Mouse (Mus musculus) CD4-positive, CD25-positive, alpha-beta regulatory T cell, adult 4 months (primary cell): Measurements from ENCODE around the gene Ccdc51. TPM values are rescaled to one million over a fixed set of nuclear protein-coding genes. Genes with fewer than 3 reads are reported as not detected.

ENCODE experiments used
- ATAC-seq: one replicate; pipeline ENCODE4 v1.8.0; 2017
- polyA plus RNA-seq, 2 experiments: library from polyadenylated mRNA; unstranded; fragments of 100-300 nt; shearing (Covaris generic); gene quantifications; one replicate each; pipeline ENCODE4 v1.2.1; 2017

Ccdc51 gene
- polyA plus RNA-seq, 2 experiments from 2014 or later = 13.5 to 16.0 TPM

DNA sequence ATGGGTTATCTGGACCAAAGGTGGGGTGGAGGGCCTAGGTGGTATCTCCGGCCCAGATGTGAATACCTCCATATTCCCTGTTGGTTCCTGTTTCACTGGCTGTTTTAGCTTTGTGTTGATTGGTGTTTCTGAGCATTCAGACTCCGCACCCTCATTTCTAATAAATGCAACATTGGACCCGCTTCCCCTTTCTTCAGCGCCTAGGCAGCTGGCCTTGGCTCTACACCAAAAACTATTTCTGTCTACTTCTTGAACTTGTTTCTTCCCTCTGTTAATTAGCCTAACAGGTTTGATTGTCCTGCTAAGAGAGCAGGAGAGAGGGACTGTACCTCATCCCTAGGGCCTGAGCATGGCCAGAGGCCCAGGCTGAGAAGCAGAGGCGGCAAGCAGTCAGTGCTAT is 24.8 kb upstream of the Ccdc51 start:
- no peak for ATAC-seq

DNA sequence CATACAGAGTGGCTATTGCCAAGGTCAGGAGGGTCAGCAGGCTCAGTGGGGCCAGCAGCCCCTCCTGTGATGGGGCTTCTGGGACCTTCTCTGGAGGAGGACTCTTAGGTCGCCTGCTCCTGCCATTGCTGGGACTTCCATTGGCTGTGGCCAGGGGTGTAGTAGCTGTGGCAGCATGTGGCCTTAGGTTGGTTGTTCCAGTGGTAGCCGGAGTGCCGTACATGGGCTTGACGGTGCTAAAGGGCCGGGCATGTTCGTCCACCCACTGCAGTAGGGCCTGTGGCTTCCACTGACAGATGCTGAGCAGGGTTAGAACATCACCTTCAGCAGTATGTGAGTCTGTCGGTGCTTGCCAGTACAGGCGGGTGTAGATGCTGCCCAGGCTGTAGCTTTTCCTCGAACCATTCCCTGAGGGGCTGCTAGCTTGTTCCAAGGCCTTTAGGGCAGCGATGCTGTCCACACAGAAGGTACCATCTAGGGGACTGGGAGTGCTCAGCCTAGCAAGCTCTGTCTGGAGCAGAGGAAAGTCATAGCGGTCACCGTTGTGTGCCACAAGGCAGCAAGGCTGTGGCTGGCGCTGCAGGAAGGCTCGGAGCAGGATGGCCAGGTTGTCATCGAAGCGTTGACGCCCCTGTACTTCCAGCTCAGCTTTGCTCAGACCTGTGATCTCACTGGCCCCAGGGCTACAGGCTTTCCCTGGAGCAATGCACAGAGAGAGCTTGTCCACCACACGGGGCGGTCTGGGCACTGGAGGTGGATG is 24.1 kb upstream of the Ccdc51 start:
- no peak for ATAC-seq

DNA sequence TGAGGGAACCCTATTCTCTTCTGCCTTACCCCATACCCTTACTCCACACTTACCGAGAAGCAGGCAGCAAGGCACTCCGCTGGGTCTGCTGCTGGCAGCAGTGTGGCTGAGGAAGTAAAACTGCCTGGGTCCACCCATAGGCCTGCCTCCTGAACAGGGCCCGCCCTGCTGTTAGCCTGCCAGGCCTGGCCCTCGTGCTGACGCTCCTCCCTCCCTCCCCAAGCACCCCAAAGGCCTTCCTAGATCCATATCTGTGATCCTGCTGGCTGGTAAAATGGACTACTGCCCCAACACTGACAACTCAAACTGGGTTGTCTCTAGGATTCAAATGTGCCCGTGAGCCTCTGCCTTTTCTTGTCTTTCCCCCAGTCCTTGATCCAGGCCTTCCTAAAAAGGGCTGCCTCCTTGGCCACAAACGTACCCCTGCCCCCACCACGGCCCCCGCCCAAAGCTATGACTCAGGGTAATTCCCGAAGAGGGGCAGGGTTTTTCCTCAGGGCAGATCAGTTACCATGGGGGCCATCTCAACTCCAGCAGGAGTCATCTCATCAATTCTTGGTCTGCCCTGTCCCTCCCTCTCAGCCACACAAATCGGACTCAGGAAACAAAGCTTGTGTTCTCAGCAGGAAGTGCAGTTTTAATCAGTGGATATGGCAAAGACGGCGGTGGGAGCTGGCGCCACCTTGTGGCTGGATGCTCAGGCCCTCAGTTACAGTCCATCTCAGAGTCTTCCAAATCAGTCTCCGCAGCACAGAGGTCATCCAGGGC is 23.0 kb upstream of the Ccdc51 start, which contains the start of gene Trex1:
Gene Trex1 (minus strand): TSS at position 599 of the 768 bp plus-strand sequence.
- peak; percentile 53 for ATAC-seq

DNA sequence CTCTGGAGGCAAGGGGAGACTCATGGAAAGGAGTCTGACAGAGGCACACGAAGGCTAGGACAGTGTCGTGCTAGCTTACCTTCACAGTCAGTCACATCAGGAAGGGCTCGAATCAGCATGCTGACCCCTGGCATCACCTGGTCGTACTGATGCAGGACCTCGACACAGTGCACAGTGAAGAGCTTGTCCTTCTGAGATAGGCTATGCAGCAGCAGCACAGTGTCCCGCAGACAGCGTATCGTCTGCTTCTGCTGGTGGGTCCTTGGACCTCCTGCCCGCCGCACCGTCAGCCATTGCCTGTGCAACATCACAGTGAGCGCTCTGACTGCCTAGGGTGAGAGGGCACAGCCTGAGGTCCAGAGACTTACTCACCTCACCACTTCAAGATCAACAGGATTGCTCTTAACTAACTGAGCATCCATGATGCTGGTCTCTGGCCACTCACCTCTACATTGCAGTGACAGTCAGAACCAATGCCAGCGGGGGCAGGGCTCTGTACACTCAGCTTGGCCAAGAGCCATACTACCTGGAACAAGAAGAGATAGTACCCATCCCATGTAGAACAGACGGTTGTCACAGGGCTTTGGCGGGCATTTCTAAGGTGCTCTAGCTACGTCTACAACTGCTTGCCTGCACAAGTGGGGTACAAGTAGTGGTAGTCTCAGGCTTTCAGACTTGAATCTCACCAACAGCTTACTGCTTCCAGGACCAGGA is 22.0 kb upstream of the Ccdc51 start:
- no peak for ATAC-seq

DNA sequence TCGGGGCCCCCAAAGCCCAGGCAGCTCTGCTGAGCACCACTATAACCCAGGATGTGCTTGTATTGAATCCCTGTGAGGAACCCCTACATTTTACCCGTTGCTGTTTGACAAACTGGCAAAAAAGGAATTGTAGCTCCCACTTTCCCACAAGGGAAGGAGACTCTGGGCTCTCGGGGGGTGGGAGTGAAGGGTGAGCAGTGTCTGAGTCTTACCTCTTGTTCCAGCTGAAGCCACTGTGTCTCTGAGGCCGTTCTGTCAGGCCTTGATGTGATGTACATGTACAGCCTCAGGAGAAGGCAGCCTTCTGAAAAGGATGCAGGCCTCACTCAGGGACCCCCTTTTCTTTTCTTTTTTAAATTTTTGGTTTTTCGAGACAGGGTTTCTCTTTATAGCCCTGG is 21.4 kb upstream of the Ccdc51 start:
- no peak for ATAC-seq

DNA sequence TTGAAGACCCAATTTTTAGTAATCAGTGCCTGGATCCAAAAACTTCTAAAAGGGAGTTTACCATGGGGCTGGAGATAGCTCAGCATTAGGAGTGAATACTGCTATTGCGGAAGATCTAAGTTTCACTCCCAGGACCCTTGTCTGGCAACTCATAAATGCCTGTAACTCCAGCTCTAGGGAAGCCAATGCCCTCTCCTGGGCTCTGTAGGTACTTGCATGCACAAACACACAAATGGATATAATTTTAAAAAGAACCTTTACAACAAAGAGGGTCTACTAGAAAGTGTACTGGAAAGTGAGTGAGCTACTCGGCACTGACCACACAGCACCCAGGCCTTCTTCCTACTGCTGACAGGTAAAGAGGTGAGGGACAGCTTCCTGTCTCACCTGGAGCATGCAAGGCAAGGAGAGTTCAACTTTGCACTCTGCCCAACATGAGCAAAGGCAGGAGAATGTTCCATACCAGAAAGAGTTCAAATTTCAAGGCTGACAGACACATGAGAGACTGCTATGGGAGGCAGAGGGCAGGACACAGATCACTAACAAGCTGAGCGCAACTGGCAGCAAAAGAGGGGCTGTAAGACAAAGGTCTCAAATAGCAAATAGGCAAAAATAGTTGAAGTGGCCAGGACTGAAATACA is 14.1 kb upstream of the Ccdc51 start:
- ATAC-seq = no peak

DNA sequence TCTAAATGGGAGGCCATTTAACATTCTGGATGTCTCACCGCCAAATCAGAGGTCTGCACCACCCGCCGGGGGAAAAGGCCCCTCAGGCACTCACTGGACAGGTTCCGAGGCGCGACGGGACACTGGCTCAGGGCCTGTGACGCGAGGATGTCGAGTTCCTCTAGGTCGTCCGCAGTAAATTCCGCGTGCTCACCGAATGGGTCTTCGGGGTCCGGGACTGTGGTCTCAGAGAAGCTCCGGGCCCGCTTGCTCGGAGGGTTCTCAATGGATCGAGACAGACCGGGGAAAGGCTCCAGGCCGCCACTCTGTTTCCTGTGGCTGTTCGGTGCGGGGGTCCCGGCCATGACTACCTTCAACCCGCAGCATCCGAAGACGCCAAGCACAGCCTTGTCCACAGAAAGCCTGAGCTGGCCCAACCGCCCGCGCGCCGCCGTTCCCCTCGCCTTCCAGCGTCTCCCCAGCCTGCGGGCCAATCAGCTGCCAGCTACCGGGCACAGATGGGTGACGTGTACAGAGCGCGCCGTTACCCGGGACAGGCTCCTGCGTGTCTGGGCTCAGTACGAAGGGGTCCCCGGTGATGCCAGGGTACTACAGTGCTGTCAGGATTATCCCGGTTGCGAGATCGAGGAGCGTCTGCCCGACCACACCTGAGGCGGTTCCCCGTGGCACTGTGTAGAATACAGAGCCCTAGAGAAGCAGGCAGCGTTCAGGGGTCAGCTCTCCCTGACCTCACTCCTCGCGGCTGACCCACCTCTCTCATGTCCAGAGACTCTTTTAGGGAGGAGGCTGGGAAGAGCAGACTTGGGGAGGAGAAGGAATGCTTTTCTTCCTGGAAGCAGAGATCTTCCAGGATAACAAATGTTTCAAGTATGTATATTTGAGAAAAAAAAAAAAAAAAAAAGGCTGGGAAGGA is 8.4 kb upstream of the Ccdc51 start, which contains the start of gene Atrip:
Gene Atrip (minus strand): TSS at position 464 of the 913 bp plus-strand sequence.
- peak; percentile 100 for ATAC-seq

DNA sequence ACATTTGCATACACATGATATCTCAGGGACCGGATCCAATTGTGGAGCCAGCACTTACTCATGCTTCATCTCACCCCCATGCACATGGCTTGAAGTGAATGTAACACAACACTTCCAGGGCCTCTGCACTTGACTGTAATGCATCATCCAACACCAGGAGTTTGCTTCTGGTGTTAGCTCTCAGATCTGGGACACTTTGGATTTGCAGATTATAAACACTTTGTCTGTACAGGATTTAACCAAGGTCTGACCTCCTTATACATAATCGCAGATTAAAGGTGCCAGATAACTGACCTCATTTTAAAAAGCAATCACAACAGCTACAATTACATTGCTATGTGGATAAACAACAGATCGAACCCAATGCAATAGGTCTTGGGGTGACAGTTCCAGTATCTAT is 1.8 kb upstream of the Ccdc51 start:
- no peak for ATAC-seq

DNA sequence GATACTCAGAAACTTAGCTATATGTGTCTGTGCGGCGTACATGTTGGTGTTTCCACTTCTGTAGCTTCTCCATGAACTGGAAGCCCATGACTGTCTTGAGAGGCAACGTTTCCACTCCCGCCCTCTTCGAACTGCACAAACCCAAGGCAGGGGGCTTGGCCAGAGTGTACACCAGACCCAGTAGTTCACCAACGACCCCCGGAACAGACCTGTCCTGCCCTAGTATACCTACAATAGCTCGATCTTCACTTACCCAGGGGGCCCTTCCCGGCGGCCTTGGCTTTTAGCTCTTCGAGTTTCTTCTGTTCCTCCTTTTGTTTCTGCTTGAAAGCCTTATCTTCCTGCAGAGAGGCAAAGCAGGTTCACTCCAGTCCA is 557 bp upstream of the Ccdc51 start:
- ATAC-seq = no peak

DNA sequence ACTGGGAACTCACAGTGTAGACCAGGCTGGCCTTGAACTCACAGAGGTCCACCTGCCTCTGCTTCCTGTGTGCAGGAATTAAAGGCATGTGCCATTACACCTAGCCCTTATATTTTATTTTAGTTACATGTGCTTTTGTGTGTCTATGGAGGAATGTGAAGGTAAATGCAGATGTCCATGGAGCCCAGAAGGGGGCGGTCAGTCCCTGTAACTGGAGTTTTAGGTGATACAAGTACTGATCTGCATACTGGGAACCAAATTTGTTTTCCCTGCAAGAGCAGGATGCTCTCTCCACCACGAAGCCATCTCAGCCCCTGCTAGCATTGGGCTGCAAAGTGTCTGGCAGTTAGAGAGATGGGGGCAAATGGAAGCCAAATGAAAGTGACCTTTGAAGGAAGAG is 2.6 kb downstream of the Ccdc51 start:
- no peak for ATAC-seq

DNA sequence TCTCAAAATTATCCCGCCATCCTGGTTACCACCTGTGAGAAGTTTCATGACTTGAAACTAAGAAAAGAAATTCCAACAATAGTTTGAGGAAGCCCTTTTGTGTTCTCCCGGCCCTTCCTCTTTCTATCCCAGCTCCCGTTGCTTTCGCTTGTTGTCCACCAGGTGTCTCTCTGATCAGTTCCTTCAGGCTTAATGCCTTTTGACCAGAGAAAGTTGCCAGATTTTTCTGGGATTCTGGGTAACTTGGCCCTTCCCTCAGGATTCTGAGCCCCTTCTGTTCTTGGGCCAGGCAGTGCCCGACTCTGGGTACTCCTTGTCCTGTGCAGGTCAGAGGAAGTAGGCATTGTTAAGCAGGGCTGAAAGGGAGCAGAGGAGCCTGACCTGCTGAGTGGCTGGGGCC is 5.7 kb downstream of the Ccdc51 start:
- ATAC-seq = no peak

DNA sequence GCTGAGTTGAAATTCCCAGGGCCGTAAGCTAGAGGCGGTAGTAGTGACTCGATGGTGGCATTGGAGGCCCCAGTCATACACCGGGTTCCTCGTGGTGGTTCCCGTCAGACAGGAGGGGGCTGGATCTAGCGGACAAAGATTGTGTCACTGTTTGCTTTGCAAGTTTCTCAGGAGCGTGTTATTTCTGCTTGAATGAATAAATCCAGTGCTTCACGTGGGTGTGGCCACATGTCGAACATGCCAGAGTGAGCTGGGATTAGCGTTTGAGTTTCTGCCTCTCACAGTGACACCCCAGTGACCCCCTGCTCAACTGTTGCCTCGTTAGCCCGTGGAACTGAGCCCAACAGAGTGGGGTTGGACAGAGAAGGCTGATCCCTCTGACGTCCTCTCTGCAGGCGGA is 8.2 kb downstream of the Ccdc51 start:
- ATAC-seq = no peak

DNA sequence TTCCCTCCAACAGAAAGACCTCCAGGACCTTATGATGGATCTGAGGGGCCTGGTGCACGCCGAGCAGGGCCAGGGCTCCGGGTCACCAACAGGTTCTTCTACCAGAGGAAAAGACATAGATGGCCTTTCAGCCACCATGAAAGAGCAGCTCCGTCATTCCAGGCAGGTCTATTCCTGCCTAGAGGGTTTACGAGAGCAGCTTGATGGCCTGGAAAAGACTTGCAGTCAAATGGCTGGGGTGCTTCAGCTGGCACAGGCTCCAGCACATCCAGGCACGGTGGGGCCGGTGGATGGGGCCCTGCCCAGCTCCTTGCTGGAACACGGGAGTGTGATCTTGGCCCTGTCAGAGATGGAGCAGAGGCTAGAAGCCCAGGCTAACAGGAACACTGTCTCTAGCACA is 9.5 kb downstream of the Ccdc51 start:
- no peak for ATAC-seq

DNA sequence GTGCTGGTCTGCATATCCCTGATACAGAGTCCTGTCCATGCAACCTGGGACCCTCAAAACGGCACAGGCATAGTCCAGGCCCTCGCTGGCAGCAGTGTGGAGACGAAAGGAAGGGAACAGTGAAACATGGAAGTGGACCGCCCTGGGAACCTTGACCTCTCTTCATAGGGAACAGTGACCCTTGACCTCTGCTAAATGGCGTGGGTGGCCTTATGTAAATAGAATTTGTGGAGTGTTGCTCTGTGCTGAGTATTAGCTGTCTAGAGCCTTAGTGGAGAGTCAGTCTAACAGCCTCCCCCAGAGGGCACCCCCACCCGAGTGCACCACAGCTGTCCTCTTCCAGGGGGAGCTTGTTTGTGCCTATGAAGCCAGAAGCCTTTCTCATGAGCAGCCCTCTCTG is 10.5 kb downstream of the Ccdc51 start:
- no peak for ATAC-seq

DNA sequence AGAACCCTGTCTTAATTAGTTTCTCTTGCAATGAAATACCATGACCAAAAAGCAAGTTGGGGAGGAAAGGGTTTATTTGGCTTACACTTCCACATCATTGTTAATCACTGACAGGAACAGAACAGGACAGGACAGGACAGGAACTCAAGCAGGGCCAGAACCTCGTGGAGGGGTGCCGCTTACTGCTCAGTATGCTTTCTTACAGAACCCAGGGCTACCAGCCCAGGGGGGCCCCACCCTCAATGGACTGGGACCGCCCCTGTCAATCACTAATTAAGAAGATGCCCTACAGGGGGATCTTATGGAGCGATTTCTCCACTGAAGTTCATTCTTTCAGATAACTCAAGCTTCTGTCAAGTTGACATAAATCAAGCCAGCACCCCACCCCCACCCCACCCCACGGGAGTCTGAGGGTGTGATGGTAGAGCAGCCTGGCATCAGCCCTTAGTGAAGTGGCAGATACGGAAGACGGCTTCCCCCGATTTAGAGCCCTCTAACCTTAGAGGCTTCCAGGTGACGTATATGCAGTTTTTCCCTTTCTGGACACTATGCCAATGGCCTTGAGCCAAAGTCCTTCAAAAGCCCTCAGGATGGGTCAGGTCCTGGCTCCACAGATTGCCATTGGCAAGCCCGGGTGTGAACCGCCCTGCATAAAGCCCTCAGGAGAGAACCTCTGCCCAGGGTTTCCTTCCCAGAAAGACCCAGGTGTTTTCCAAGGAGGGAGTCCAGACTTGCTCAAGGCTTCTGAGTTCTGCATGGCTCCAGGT is 11.7 kb downstream of the Ccdc51 start:
- no peak for ATAC-seq

DNA sequence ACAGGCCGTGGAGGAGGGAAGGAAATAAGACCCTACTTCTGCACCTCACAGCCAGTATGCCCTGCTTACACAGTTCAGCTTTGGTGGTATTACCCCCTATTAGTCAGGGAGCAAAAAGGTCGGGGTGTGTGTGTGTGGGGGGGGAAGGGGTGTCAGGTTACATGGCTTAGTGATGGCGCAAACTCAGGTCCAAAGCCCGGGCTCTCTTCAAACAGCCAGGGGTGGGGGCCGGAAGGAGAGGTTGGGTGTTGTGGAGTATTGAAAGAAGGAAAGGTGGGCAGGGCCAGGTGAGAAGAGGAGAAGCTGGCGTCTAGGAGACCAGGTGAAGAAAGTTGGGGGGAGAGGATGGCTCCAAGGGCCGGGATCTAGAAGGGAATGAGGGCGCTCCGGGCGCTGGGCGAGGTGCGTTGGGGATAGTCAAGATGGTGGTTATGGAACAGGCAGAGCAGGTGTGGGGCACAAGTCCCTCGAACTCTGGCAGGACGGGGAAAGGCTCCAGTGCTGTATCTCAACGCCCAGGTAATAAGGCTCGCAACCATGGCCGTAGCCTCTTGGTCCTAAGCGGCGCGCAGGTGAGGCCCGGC is 12.4 kb downstream of the Ccdc51 start:
- ATAC-seq = peak; percentile 35

DNA sequence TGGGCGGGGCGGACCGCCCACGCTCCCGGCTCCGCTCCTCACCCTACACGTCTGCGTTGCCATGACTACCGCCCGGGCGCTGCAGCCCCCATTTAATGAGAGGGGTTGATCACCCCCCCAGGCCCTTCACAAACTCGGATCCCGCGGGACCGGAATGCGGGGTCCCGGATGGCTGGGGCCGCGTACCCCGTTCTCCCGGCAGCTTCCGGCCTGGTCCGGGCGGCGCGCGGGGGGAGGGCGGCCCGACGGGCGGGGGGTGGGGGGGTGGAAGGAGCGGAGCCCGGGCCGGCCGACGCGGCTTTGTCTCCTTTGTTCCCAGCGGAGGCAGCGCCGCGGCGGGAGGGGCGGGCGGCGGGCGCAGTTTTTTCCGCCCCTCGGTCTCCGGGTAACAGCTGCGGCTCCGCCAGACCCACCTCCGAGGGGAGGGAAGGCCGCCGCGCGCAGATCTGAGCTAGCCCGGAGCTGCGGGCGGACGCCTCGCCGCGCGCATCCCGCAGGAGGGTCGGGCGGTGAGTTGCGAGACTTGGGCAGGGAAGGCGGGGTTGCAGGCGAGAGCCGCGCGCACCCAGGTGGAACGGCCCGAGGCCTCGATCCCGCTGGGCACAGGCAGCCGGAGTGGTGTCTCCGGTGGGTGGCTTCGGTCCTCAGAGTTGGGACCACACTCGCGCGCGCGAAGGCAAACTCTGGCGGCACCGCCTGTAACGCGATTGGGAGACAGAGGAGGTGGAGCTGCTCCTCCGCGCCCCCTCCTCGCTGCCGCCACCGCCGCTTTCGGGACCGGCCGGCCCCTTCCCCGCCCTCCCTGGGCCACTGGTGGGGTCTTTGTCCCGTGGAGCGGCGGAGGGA is 13.1 kb downstream of the Ccdc51 start, which contains the start of gene Plxnb1:
Gene Plxnb1 (plus strand): TSS at position 253 of the 846 bp plus-strand sequence.
- peak; percentile 59 for ATAC-seq

DNA sequence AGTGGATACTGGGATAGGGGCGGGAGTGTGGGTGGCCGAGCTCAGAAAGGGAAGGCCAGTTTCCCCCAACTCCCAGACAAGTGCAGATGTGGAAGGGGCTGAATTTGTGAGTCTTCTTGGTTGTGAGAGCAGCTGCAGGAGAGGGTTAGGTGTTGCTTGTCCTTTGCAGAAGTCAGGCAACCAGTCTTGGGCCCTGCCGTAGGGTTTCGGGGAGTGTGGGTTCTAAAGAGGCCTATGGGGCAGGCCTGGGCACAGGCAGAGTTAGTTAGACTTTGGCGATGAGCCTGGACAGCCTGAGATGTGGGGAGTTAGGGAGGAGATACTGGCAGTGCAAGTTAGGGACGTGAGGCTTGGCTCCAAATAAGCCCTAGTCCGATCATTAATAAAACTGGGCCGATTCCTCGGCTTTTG is 14.0 kb downstream of the Ccdc51 start:
- ATAC-seq = no peak

DNA sequence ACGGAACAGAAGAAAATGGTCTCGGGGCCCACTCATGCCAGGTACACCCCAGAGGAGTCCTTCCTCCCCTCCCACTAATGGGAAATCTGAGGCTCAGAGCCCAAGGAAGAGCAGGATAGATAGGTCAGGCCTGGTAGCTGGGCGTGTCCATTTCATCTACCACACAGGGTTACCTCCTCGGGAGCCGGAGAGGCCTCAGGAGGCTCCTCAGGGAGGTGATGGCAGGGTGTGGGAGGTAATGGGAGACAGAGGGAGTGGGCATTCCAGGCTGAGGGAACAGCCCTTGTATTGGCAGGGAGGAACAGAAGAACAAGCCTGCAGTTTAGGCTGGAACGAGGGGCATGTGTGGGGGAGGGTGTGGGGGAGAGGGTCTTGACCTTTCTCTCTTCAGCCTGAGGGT is 14.6 kb downstream of the Ccdc51 start:
- no peak for ATAC-seq

DNA sequence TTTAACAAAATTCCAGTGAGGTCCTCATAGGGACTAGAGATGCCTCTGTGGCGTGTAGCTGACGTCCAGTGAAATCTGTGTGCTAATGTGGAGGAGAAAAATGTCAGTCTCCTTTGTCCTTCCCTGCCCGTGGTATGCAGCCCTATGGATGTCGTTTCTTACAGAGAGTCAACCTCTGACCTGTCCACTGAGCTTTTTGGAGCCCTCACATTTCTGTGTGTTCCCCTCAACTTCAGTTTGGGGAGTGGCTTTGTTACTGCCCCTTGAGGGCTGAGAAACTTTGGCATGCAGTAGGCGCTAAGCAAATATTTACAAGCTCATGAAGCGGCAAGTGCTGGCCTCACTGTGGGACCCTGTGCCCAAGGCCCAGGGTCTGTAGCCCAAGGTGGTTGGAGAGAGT is 15.0 kb downstream of the Ccdc51 start:
- no peak for ATAC-seq
